Mouse (Mus musculus) heart, adult 2 months (tissue): Measurements from ENCODE around the gene Btbd35f18. TPM values are rescaled to one million over a fixed set of nuclear protein-coding genes. Genes with fewer than 3 reads are reported as not detected.
"Not testable (repeated sequence)": the region's sequence is repeated elsewhere in the genome, so short reads cannot be mapped to it uniquely, and the experiment has no call there.

Experiments used
- DNase-seq, 2 experiments: peaks; one replicate each; pipeline ENCODE4 v3.0.0; 2021
- H3K27ac ChIP-seq: fragments of 200-600 bp; 2 replicates; pipeline ENCODE4 v1.8.1; 2022
- H3K27me3 ChIP-seq: fragments of 200-500 bp; 2 replicates; pipeline ENCODE4 v1.6.1; 2012; ENCODE audit warnings: mild to moderate bottlenecking, low read length, inconsistent platforms, mixed read lengths; ENCODE audit not compliant: control insufficient read depth, insufficient read depth
- H3K36me3 ChIP-seq: fragments of 200-500 bp; 2 replicates; pipeline ENCODE4 v1.6.1; 2012; ENCODE audit warnings: low read length, inconsistent platforms; ENCODE audit not compliant: control insufficient read depth, insufficient read depth
- H3K4me1 ChIP-seq: fragments of 200-500 bp; 2 replicates; pipeline ENCODE4 v1.6.1; 2011; ENCODE audit warnings: low read length; ENCODE audit not compliant: control insufficient read depth, insufficient read depth
- H3K4me3 ChIP-seq: fragments of 200-600 bp; 2 replicates; pipeline ENCODE4 v1.8.1; 2022
- H3K79me2 ChIP-seq: fragments of 200-500 bp; replicated peaks from 2 replicates; pipeline ENCODE4 v1.6.1; 2012; ENCODE audit warnings: mild to moderate bottlenecking, inconsistent platforms, low read length, moderate library complexity, mixed read lengths; ENCODE audit not compliant: control insufficient read depth, insufficient read depth
- H3K9ac ChIP-seq: fragments of 200-500 bp; 2 replicates; pipeline ENCODE4 v1.6.1; 2012; ENCODE audit warnings: low read depth, mild to moderate bottlenecking, control low read depth, inconsistent platforms, low read length, mixed read lengths
- WGBS: fragments of 180-500 bp; shearing (Covaris S2); methylation state at CpG from one replicate; pipeline ENCODE4 v1.1.7; 2018; 5-methylcytosine and 5-hydroxymethylcytosine counted together
- intact Hi-C: fragments of 180-260 bp; cut with DNase I; formaldehyde crosslinking; loops from one replicate; pipeline ENCODE4 v1.15.1; 2025
- long read RNA-seq: library from polyadenylated mRNA; stranded (forward); transcript quantifications from one replicate; pipeline ENCODE4 v2.0.0, GENCODE M21; 2021
- polyA plus RNA-seq: library from polyadenylated mRNA; depleted of rRNA; stranded (reverse); fragments of >200 nt; gene quantifications from 2 replicates; pipeline ENCODE4 v1.2.3, GENCODE M21; 2012; rRNA removed
- total RNA-seq, 2 experiments: library from RNA; stranded (reverse); gene quantifications; 2 replicates each; pipeline ENCODE4 v1.2.3; 2021

Gene Btbd35f18
- not detected for total RNA-seq
- not detected in 2 replicates for polyA plus RNA-seq
- long read RNA-seq = 0 reads

DNA sequence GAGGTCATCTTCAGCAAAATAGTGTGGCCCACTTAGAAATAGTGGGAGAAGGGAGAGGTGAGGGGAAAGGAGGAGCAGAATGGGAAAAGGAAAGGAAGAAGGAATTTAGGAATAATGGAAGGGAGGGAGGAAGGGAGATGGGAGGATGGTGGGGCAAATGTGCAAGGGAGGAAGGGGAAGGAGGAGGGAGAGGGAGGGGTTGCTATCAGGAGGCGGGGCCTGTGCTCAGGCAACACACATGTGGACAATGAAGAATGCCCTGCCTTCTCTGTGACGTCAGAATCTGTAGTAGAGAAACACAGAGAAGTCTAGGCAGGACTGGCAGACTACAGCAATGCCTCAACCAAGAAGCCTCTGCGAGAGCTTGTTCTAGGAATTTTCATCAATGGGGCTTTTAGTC, at the start of gene Btbd35f18:
Gene Btbd35f18, plus strand, starts transcription at position 301 of the 400 bp plus-strand sequence.
- H3K4me1 ChIP-seq, H3K27ac ChIP-seq, H3K9ac ChIP-seq, DNase-seq, H3K27me3 ChIP-seq, H3K36me3 ChIP-seq, intact Hi-C loops, H3K79me2 ChIP-seq, H3K4me3 ChIP-seq: not testable (repeated sequence)
- no CpG with 5 or more reads among the region's 3 CpGs for WGBS

Other genes with a start within 250 kb of the Btbd35f18 start
- gene Btbd35f10, start 52.7 kb downstream of the Btbd35f18 start, total RNA-seq = not detected
- gene Btbd35f10, start 52.7 kb downstream of the Btbd35f18 start, polyA plus RNA-seq = not detected in 2 replicates